Mouse (Mus musculus) midbrain, embryonic 10.5 days (tissue): Measurements from ENCODE around the gene Zfp709. TPM values are rescaled to one million over a fixed set of nuclear protein-coding genes. Genes with fewer than 3 reads are reported as not detected.

Experiments used
- DNase-seq: peaks from one replicate; pipeline ENCODE4 v3.0.0-alpha.2; 2017; ENCODE audit warnings: low spot score
- H3K27ac ChIP-seq: fragments of 300-500 bp; sonication (generic); replicated peaks from 2 replicates; pipeline ENCODE4 v1.5.1; 2016; ENCODE audit warnings: mild to moderate bottlenecking
- H3K27me3 ChIP-seq: fragments of 300-500 bp; sonication (generic); 2 replicates; pipeline ENCODE4 v1.6.1; 2016; ENCODE audit warnings: low read depth, mild to moderate bottlenecking; ENCODE audit not compliant: poor library complexity, severe bottlenecking
- H3K36me3 ChIP-seq: fragments of 300-500 bp; sonication (generic); 2 replicates; pipeline ENCODE4 v1.6.1; 2016; ENCODE audit warnings: mild to moderate bottlenecking, moderate library complexity
- H3K4me1 ChIP-seq: fragments of 300-500 bp; sonication (generic); 2 replicates; pipeline ENCODE4 v1.6.1; 2016
- H3K4me3 ChIP-seq: fragments of 300-500 bp; sonication (generic); 2 replicates; pipeline ENCODE4 v1.5.1; 2016; ENCODE audit warnings: mild to moderate bottlenecking, moderate library complexity
- H3K9me3 ChIP-seq: fragments of 300-500 bp; sonication (generic); replicated peaks from 2 replicates; pipeline ENCODE4 v1.6.1; 2016; ENCODE audit warnings: mild to moderate bottlenecking
- WGBS: fragments of 180-500 bp; shearing (Covaris S2); methylation state at CpG from one replicate; pipeline ENCODE4 v1.1.7; 2016; 5-methylcytosine and 5-hydroxymethylcytosine counted together
- polyA plus RNA-seq: library from polyadenylated mRNA; unstranded; fragments of >200 nt; fragmentation: Nextera tagmentation; extraction: Ambion mirVana; gene quantifications from 2 replicates; pipeline ENCODE4 v1.2.1, GENCODE M21; 2016

Gene Zfp709
- polyA plus RNA-seq, 1 experiment from 2014 or later: 5.4 TPM

GRCm38 (mm10) chr8:71940293-71941208 lies 58.7 kb downstream of the Zfp709 start:
- no peak for DNase-seq
- H3K36me3 ChIP-seq: no peaks in the 10 kb centered on the region
- H3K27me3 ChIP-seq: no peaks in the 10 kb centered on the region
- H3K4me3 ChIP-seq: no peak overlapping the region
- no peaks in the 10 kb centered on the region for H3K9me3 ChIP-seq
- H3K27ac ChIP-seq: no peak overlapping the region
- no peaks in the 10 kb centered on the region for H3K4me1 ChIP-seq
- 78% methylated on average over 2 of the region's 2 CpGs for WGBS

- WGBS: 85% methylated on average over 1 of the region's 1 CpGs
- H3K4me3 ChIP-seq: no peak overlapping the region
- no peaks in the 10 kb centered on the region for H3K27me3 ChIP-seq
- H3K36me3 ChIP-seq: no peaks in the 10 kb centered on the region
- no peak overlapping the region for H3K27ac ChIP-seq
- no peaks in the 10 kb centered on the region for H3K9me3 ChIP-seq
- no peak for DNase-seq
- no peaks in the 10 kb centered on the region for H3K4me1 ChIP-seq
These were observed 60.0 kb downstream of the Zfp709 start for GRCm38 (mm10) chr8:71941776-71942175.

Other genes starting within 250 kb of the Zfp709 start
- gene Unc13a, start 210.3 kb upstream of the Zfp709 start, polyA plus RNA-seq: 4.6 and 8.1 TPM in 2 replicates
- gene Jak3, start 205.7 kb upstream of the Zfp709 start, polyA plus RNA-seq: 2.8 and 3.7 TPM in 2 replicates
- gene Insl3, start 192.8 kb upstream of the Zfp709 start, polyA plus RNA-seq: 0.30 and 0.37 TPM in 2 replicates
- 0.67 and 0.89 TPM in 2 replicates for gene B3gnt3, start 180.2 kb upstream of the Zfp709 start, polyA plus RNA-seq
- gene Fcho1, start 156.3 kb upstream of the Zfp709 start, polyA plus RNA-seq: 17.7 and 25.4 TPM in 2 replicates
- gene Zfp882, start 26.6 kb downstream of the Zfp709 start, polyA plus RNA-seq: 8.2 and 10.7 TPM in 2 replicates
- 35.4 and 37.5 TPM in 2 replicates for gene Zfp617, start 26.6 kb downstream of the Zfp709 start, polyA plus RNA-seq
- 24.4 and 26.6 TPM in 2 replicates for gene Zfp961, start 69.0 kb downstream of the Zfp709 start, polyA plus RNA-seq
- gene Cyp4f18, start 127.6 kb downstream of the Zfp709 start, polyA plus RNA-seq: 0.32 and 0.36 TPM in 2 replicates
- gene Olfr372, start 159.2 kb downstream of the Zfp709 start, polyA plus RNA-seq: not detected in 2 replicates
- gene Olfr373, start 201.2 kb downstream of the Zfp709 start, polyA plus RNA-seq: 0.02 TPM in 1 of 2 replicates, not detected in the other
- not detected in 2 replicates for gene Olfr374, start 225.0 kb downstream of the Zfp709 start, polyA plus RNA-seq